Mouse (Mus musculus) embryonic fibroblast, embryonic 13.5 days (primary cell): Measurements from ENCODE around the gene Cux2.

ENCODE experiments used
- CTCF ChIP-seq: IDR thresholded peaks from 2 replicates; pipeline ENCODE4 v1.5.1; 2011; ENCODE audit warnings: mild to moderate bottlenecking, control low read depth, low read length, moderate library complexity, borderline replicate concordance; ENCODE audit not compliant: insufficient read depth
- POLR2A ChIP-seq: IDR thresholded peaks from 2 replicates; pipeline ENCODE4 v1.6.1; 2011; ENCODE audit warnings: low read depth, mild to moderate bottlenecking, control low read depth, low read length, moderate library complexity

- TF ChIP-seq POLR2A: no peak
- TF ChIP-seq CTCF: no peak
Observed at GRCm38 (mm10) chr5:122054130-122054843, 4.4 kb upstream of the Cux2 start.
